Mouse (Mus musculus) ES-E14 (cell line): ENCODE data around the gene Il10rb. TPM values are rescaled to one million over a fixed set of nuclear protein-coding genes. Genes with fewer than 3 reads are reported as not detected.

Experiments used
- DNase-seq: peaks from one replicate; pipeline ENCODE4 v3.0.0-alpha.2; 2013; ENCODE audit warnings: low read depth, low spot score
- H3K27ac ChIP-seq: 2 replicates; pipeline ENCODE4 v1.5.1; 2012; ENCODE audit warnings: low read depth, mild to moderate bottlenecking, low read length, moderate library complexity, mixed read lengths; ENCODE audit not compliant: poor library complexity, insufficient read depth, severe bottlenecking
- H3K36me3 ChIP-seq: 2 replicates; pipeline ENCODE4 v1.6.1; 2012; ENCODE audit warnings: mild to moderate bottlenecking, low read length, moderate library complexity, mixed read lengths; ENCODE audit not compliant: control insufficient read depth, poor library complexity, insufficient read depth, severe bottlenecking
- H3K4me1 ChIP-seq, 2 experiments: fragments of 150-350 bp in 1 of 2; sonication (generic) in 1 of 2; 2 replicates each; pipeline ENCODE4 v1.6.1; 2012; ENCODE audit warnings: low read length in 2 of 2, mild to moderate bottlenecking in 1 of 2, mixed read lengths in 1 of 2; ENCODE audit not compliant: control insufficient read depth in 2 of 2, insufficient read depth in 2 of 2, poor library complexity in 1 of 2
- H3K4me3 ChIP-seq, 2 experiments: fragments of 150-350 bp in 1 of 2; sonication (generic) in 1 of 2; 2 replicates each; pipeline ENCODE4 v1.5.1; 2012; ENCODE audit warnings: low read length in 2 of 2, low read depth in 1 of 2, mild to moderate bottlenecking in 1 of 2, mixed read lengths in 1 of 2; ENCODE audit not compliant: insufficient read depth in 1 of 2, poor library complexity in 1 of 2, severe bottlenecking in 1 of 2
- H3K9ac ChIP-seq: 2 replicates; pipeline ENCODE4 v1.6.1; 2012; ENCODE audit warnings: low read depth, mild to moderate bottlenecking, low read length, mixed read lengths; ENCODE audit not compliant: poor library complexity, insufficient read depth, severe bottlenecking
- H3K9me3 ChIP-seq: fragments of 150-350 bp; sonication (generic); 2 replicates; pipeline ENCODE4 v1.6.1; 2012; ENCODE audit warnings: low read depth, mild to moderate bottlenecking, low read length; ENCODE audit not compliant: control insufficient read depth, insufficient read depth
- CHD2 ChIP-seq: IDR thresholded peaks from 2 replicates; pipeline ENCODE4 v1.6.1; 2014; ENCODE audit warnings: mild to moderate bottlenecking, low read depth, low read length, inconsistent platforms
- HCFC1 ChIP-seq: IDR thresholded peaks from 2 replicates; pipeline ENCODE4 v1.6.1; 2012; ENCODE audit warnings: low read length, inconsistent platforms, borderline replicate concordance; ENCODE audit not compliant: insufficient read depth
- MAFK ChIP-seq: IDR thresholded peaks from 2 replicates; pipeline ENCODE4 v1.6.1; 2014; ENCODE audit warnings: mild to moderate bottlenecking, low read depth, low read length, inconsistent platforms; ENCODE audit not compliant: insufficient read depth
- ZC3H11A ChIP-seq: IDR thresholded peaks from 2 replicates; pipeline ENCODE4 v1.6.1; 2012; ENCODE audit warnings: low read depth, mild to moderate bottlenecking, inconsistent platforms, low read length, borderline replicate concordance
- ZNF384 ChIP-seq: IDR thresholded peaks from 2 replicates; pipeline ENCODE4 v1.6.1; 2012; ENCODE audit warnings: low read depth, low read length, inconsistent platforms
- in situ Hi-C, 2 experiments: fragments of 600-800 bp; cut with MboI; formaldehyde crosslinking; loops; one replicate each; pipeline ENCODE4 v1.15.1; 2025; ENCODE audit warnings: low sequenced_read_pairs in 2 of 2, inconsistent platforms in 1 of 2; ENCODE audit not compliant: unreplicated experiment in 2 of 2
- total RNA-seq: library from RNA; depleted of rRNA; stranded (reverse); fragments of 300-350 nt; gene quantifications from 2 replicates; pipeline ENCODE4 v1.2.3, GENCODE M21; 2012

The Il10rb gene
- total RNA-seq, 1 experiment, result 3.4 TPM

- no peaks in the 10 kb centered on the region for H3K9me3 ChIP-seq
- no peaks in the 10 kb centered on the region for H3K36me3 ChIP-seq
- no peak for TF ChIP-seq HCFC1
- 0 out of 2 replicates have a peak, but pooled peaks have one; percentile 24 for TF ChIP-seq ZC3H11A
- TF ChIP-seq ZNF384, result no peak
- TF ChIP-seq CHD2, result no peak
- TF ChIP-seq MAFK, result no peak
- H3K4me3 ChIP-seq, result no peak overlapping the region
- H3K27ac ChIP-seq, result no peak overlapping the region
- DNase-seq, result no peak
- in situ Hi-C loops, result loop anchor here in 1 of 2 experiments (25.0 kb wide), 1 partner anchor 272 kb away; the partner anchor contains the start of gene 4932438H23Rik
- no peaks in the 10 kb centered on the region for H3K4me1 ChIP-seq
- no peak overlapping the region for H3K9ac ChIP-seq
Observed at GRCm38 (mm10) chr16:91359531-91359930, 46.4 kb upstream of the Il10rb start.

- in situ Hi-C loops, result loop anchor here in 1 of 2 experiments (25.0 kb wide), 1 partner anchor 273 kb away; the partner anchor contains the start of gene 4932438H23Rik
- Histone ChIP-seq H3K27ac (no peak overlapping the region), H3K9ac (no peak overlapping the region), H3K9me3 (no peaks in the 10 kb centered on the region), H3K4me3 (no peak overlapping the region), H3K36me3 (no peaks in the 10 kb centered on the region), H3K4me1 (no peaks in the 10 kb centered on the region)
- DNase-seq, result no peak
- TF ChIP-seq MAFK, result no peak
Observed at GRCm38 (mm10) chr16:91360162-91360561, 45.8 kb upstream of the Il10rb start.

- H3K4me1 ChIP-seq, result no peaks in the 10 kb centered on the region
- no peak for DNase-seq
- H3K36me3 ChIP-seq, result no peaks in the 10 kb centered on the region
- H3K4me3 ChIP-seq, result no peak overlapping the region
- no peak for TF ChIP-seq CHD2
- TF ChIP-seq HCFC1, result no peak
- in situ Hi-C loops, result loop anchor here in 1 of 2 experiments (25.0 kb wide), 1 partner anchor 275 kb away; the partner anchor contains the start of gene 4932438H23Rik
- no peaks in the 10 kb centered on the region for H3K9me3 ChIP-seq
- no peak overlapping the region for H3K9ac ChIP-seq
- H3K27ac ChIP-seq, result no peak overlapping the region
Observed at GRCm38 (mm10) chr16:91362006-91362405, 44.0 kb upstream of the Il10rb start.

- TF ChIP-seq ZNF384 (no peak), MAFK (no peak), CHD2 (no peak), ZC3H11A (no peak), HCFC1 (no peak)
- Histone ChIP-seq H3K27ac (no peak overlapping the region), H3K4me1 (no peaks in the 10 kb centered on the region), H3K9ac (no peak overlapping the region), H3K4me3 (no peak overlapping the region), H3K9me3 (no peaks in the 10 kb centered on the region), H3K36me3 (no peaks in the 10 kb centered on the region)
- in situ Hi-C loops, result loop anchor here in 1 of 2 experiments (25.0 kb wide), 1 partner anchor 275 kb away; the partner anchor contains the start of gene 4932438H23Rik
- no peak for DNase-seq
Observed at GRCm38 (mm10) chr16:91362616-91363272, 43.2 kb upstream of the Il10rb start.

- in situ Hi-C loops, result loop anchor here in 1 of 2 experiments (25.0 kb wide), 1 partner anchor 276 kb away; the partner anchor contains the start of gene 4932438H23Rik
- Histone ChIP-seq H3K4me1 (no peaks in the 10 kb centered on the region), H3K36me3 (no peaks in the 10 kb centered on the region), H3K4me3 (no peak overlapping the region), H3K27ac (no peak overlapping the region), H3K9ac (no peak overlapping the region), H3K9me3 (no peaks in the 10 kb centered on the region)
- no peak for TF ChIP-seq CHD2
- no peak for DNase-seq
Observed at GRCm38 (mm10) chr16:91363483-91363882, 42.5 kb upstream of the Il10rb start.
